Mouse (Mus musculus): ENCODE measurements around the gene Krtap16-1.

- TF ChIP-seq POLR2A (IDR thresholded peaks at IDR 0.05; ENCODE audit: borderline replicate concordance, extremely low read depth, low read depth, low read length) (no peak), CTCF (IDR thresholded peaks at IDR 0.05; ENCODE audit: insufficient read depth, low read length) (peak; percentile 69)
Measured at GRCm38 (mm10) chr11:100004846-100005245, 18.4 kb upstream of the Krtap16-1 start.

Data from lung, adult 2 months (tissue).